Mouse (Mus musculus): ENCODE results near the gene Olfr1410.

- TF ChIP-seq GATA1 (IDR thresholded peaks at IDR 0.05; ENCODE audit: low read length): no peak
- no peak for TF ChIP-seq TAL1 (IDR thresholded peaks at IDR 0.05; ENCODE audit: low read length)
Measured at GRCm38 (mm10) chr1:92618360-92618759, 12.8 kb downstream of the Olfr1410 start.
